Mouse (Mus musculus): ENCODE results near the gene Olfml2a. TPM values are rescaled to one million over a fixed set of nuclear protein-coding genes. Genes with fewer than 3 reads are reported as not detected.

Olfml2a gene
- polyA plus RNA-seq, 1 experiment, result 3.3 TPM

DNA sequence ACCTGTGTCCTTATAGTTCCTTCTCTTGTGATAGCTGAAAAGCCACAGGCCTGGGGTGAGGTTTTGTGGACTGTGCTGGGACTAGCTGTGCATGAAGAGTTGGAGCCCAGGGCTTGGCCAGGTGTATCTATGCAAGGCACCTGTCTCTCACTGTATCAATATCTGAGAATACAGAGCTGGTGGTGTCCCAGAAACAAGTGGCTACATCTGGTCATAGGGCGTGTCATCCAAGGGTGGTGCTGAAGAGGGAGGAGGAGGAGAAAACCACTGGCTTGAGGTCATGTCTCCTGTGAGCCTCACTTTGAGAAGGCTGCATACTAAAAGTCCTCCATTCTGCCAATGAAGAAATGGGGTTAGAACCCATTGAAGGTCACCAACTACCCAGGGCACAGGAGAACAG lies 6.2 kb downstream of the Olfml2a start:
- no peak for DNase-seq (ENCODE audit: low read depth)

DNA sequence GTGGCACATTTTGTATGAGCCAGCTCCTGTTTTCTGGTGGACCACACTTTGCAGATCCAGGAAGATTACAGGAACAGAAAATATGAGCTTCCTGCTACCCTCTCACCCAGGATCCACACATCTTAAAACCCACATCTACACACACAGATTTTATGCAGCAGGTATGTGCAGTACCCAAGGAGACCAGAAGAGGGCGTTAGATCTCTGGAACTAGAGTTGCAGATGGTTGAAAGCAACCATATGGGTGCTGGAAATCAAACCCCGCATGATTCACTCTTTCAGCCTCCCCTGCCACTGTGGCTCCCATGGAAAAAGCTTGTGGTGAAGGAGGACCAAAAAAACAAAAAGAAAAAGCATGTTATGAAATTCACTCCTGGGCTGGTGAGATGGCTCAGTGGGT lies 7.3 kb downstream of the Olfml2a start:
- DNase-seq (ENCODE audit: low read depth), result no peak

DNA sequence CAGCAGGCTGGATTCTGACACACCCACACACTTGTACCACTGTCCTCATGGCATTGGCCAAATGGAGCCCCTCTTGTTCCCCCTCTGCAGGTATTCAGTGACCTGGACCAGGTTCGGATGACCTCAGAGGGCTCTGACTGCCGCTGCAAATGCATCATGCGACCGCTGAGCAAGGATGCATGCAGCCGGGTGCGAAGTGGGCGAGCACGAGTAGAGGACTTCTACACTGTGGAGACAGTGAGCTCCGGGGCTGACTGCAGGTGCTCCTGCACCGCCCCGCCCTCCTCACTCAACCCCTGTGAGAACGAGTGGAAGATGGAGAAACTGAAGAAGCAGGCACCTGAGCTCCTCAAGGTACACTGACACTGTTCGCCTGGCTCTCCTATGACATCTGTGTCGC lies 9.6 kb downstream of the Olfml2a start:
- DNase-seq (ENCODE audit: low read depth), result no peak

DNA sequence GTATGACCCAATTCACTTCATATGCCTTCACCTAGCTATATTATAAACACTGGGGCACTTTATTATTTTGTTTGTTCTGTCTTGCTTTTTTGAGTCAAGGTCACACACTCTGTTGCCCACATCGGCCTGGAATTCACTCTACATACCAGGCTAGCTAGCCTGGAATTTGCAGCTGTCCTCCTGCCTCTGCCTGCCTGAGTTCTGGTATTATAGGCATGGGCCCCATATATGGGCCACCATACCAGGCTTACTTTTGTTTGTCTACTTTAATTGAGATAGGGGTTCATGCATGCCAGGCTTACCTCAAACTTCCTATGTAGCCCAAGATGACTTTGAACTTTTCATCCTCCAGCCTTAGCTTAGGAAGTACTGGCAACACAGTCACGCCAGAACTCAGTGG lies 10.1 kb downstream of the Olfml2a start:
- DNase-seq (ENCODE audit: low read depth), result no peak

DNA sequence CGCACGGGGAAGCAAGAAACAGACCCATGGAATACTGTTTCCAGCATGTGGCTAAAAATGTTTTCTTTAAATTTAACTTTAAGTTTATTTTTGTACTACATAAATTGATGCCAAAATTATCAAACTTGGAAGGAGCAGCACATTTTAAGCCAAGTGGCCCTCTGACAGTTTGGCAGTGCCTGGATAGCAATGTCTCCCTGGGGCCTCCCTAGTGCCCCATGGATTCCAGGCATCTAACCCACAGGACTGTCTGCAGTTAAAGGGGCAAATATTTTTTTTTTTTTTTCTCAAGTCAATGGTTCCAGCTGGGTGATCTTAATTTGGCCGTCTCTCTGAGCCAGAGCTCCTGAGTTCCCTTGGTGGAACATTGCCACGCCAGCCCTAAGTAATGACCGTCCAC lies 11.4 kb downstream of the Olfml2a start:
- DNase-seq (ENCODE audit: low read depth), result no peak

DNA sequence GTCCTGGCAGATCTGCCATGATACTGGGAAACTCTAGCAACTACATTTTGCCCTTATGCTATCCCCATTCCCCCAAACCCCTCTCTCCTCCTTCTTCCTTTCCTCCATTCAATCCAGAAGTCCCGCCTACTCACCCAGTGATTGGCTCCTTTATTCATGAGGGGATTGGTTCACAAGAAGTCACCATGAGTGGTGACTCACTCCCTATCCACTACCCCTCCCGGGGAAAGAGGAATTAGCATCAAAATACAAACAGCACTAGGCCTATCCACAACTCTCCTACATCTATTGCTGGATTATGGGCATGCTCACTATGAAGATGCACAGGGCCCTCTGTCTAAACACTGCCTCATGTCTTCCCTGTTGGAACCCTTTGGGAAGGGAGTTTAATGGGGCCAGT lies 12.2 kb downstream of the Olfml2a start:
- DNase-seq (ENCODE audit: low read depth), result no peak

DNA sequence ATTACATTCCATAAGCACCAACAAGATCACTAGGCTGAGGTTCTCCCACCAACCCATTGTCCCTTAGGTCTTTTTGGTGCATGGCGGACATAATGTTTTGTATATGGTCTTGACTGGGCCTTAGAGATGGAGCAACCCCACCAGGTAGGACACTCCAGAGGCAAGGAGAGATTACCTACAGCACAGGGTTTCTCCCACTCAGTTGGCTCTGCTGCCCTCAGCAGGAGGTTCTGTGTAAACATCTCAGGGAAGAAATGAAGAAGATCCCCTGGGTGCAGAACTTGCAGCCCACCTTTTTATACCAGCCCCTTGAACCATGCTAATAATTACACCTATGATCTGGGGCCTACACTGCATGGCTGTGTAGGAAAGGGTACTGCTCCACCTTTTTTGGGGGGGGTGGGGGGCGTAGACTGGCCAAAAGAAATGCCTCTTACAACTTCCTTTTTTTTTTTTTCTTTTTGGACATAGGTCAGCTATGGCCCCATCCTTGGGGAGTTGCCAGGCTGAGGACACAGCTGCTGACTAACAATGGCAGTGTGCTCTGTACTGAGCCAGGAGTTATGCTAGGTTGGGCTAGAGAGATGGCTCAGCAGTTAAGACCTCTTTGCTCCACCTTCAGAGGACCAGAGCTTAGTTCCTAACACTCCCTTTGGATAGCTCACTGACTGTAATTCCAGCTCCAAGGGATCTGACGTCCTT lies 12.8 kb downstream of the Olfml2a start:
- no peak for DNase-seq (ENCODE audit: low read depth)

DNA sequence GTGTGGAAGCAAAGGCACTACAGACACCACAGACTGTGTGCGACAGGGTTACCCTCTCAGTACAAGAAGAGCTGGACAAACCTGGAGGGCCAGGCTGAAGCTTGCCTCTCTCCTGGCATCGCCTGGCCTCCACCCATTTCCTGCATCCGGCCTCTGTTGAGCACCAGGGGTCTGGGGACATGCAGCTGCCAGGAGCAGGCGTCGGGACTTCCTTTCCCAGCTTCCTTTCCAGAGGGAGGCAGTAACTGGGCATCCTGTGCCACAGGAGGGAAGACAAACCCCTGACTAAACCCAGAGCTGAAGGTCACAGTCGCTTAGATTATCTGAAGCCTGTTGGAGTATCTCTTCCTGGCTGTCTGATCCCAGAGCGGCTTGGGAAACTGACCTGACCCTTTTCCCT lies 15.8 kb downstream of the Olfml2a start:
- no peak for DNase-seq (ENCODE audit: low read depth)

DNA sequence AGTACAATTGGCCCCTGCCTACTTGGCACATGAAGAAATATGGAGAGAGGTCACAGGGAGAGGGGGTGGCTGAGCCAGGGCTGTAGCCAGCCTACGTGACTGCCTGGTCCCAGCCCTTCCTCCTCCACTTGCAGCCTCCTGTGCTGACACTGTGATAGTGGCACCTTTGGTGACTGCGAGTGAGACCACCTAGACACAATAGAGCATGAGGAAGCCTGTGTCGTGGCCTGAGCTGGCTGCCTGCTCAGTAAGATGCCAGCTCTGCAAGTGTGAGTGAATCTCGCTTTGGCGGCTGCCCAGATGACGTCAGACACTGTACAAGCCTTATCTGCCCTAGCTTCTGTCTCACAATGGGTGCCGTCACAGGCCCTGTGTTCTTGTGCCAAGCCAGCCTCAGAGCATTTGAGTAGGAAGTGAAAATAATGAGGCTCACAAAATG lies 18.5 kb downstream of the Olfml2a start:
- DNase-seq (ENCODE audit: low read depth), result peak; percentile 79

DNA sequence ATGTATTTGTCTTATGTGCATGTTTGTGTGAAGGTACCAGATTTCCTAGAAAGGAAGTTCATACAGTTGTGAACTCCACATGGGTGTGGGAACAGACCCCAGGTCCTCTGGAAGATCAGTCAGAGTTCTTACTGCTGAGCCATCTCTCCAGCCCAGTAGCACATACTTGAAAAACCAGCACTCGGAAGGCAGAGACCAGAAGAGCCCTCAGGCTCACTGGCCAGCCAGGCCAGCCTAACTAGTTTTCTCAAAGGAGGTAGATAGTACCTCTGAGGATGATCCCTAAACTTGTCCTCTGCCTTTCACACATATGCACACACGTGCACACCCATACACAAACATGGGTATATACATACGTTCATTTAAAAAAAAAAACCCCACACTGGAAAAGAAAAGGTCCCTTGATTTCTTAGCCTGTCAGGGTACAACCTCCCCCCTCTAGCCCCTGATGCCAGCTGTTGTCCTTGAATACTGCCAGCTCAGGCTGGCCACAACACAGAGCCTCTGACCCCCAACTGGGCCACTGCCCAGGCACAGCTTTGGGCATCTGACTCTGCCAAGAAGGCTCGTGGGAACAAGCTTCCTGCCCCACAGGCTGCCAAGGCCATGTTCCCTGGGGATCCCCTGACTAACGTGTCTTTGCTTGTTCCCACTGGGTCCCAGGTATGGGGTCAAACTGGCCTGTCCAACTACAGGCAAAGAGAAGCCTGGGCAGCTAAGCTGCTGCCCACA lies 21.5 kb downstream of the Olfml2a start:
- peak; percentile 79 for DNase-seq (ENCODE audit: low read depth)

DNA sequence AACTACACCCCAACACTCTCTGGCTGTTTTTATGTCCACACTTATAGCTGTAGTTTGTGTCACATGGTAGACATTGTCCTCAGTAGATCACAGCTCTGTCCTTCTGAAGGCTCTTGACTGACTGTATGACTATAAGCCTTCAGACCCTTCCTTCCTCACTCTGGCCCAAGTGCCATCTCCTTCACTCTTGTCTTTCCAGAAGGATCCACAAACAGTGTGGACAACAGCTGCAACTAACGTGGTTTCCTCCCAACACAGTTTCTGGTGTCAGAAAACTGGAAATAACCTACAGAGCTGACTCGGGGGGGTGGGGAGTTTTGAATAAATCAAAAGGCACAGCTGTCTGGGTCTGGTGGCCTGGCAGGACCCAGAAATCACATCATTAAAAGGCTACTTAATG lies 24.3 kb downstream of the Olfml2a start:
- no peak for DNase-seq (ENCODE audit: low read depth)

DNA sequence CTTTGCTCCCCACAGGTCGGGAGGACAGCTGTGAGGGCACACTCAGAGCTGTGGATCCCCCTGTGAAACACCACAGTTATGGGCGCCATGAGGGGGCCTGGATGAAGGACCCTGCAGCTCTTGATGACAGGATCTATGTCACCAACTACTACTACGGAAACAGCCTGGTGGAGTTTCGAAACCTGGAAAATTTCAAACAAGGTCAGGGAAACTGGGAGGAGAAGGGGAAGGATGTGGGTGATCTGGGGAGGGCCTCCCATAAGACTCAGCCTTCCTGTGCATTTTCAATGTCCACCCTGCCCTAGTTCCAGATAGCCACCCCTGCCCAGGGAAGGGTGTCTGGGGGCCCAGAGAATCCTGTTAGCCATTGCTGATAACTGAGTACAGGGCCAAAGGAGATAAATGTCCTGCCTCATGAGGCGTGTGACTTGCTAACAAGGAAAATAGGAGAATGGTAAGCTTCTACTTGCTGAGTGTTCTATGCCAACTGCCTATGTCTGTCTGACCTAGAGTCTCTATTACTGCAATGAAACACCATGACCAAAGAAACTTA lies 26.0 kb downstream of the Olfml2a start:
- no peak for DNase-seq (ENCODE audit: low read depth)

DNA sequence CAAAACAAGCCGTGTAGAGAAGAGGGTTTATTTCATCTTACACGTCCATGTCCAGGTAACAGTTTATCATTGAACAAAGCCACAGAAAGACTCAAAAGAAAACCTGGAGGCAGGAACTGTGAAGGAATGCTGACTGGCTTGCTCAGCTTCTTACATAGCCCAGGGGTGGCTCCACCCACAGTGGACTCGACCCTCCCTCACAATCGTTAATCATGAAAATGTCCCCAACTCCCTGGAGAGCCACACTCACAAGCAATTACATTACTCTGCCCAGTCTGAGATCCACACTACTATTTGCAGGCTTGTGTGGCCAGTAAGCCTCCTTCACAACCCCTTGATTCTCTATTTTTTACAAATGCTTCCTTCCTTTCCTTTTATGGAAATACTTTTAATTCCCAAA lies 32.4 kb downstream of the Olfml2a start:
- DNase-seq (ENCODE audit: low read depth), result no peak

DNA sequence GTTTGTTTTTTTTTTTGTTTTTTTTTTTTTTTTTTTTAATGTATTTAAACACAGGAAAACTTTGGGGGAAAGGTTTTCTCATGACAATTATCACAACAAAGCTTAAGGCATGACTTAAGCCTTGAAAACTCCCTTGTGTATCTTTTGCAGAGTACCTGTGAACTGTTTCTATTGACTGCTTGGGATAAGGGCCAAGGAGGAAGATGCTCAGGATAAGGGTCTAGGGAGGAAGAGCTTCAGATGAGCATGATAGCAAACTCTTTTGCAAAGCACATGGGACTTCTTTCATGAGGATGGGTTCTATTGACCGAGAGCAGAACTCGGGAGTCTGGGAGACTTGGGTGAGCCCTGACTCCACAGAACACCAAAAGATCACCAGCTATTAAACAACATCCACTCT lies 37.9 kb downstream of the Olfml2a start:
- no peak for DNase-seq (ENCODE audit: low read depth)

DNA sequence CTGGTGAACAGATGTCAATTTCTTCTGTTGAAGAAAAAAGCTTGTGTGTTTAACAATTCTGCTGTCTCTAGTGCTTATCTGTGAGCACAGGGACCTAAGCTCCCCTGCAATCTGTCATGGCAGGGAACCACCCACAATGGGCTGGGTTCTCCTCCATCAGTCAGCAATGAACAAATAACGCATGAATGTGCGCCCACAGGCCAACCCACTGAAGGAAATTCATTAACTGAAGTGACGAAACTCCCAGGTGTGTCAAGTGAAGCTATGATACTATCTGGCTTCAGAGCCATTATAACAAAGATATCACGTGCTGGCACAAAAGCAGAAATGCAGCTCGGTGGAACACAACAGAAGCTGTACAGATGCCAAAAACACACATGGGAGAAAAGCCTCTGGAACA lies 38.3 kb downstream of the Olfml2a start:
- no peak for DNase-seq (ENCODE audit: low read depth)

DNA sequence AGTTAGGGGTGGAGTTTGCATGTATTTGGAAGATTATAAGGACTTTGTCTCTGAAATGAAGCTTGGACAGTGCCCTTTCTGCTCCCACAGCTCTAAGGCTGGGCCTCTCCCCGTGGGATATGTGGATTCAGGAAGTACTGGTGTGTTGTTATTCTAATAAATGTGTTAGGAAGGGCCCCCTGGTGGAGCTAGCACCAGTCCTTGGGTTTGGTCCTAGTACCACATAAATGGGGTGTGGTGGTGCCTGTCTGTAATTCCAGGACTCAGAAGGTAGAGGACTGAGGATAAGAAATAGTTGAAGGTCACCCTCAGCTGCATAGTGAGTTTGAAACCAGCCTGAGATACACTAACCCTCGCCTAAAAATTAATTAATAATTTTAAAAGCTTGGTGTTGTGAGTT lies 41.4 kb downstream of the Olfml2a start:
- no peak for DNase-seq (ENCODE audit: low read depth)

DNA sequence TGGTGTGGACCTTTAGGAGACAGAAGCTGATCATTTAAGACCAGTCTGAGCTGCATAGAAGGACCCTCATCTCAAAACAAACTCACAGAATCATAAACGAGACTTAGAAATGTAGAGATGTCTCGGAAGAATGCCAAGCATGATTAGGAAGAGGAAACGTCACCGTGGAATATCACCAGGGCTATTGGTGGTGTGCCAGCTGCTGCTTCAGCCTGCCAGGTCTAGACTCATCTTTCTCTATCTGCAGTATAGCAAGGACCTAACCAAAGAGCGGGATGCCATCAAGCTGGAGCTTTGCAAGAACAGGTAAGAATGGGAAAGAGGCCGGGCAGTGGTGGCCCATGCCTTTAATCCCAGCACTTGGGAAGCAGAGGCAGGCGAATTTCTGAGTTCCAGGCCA lies 41.9 kb downstream of the Olfml2a start:
- DNase-seq (ENCODE audit: low read depth), result no peak

DNA sequence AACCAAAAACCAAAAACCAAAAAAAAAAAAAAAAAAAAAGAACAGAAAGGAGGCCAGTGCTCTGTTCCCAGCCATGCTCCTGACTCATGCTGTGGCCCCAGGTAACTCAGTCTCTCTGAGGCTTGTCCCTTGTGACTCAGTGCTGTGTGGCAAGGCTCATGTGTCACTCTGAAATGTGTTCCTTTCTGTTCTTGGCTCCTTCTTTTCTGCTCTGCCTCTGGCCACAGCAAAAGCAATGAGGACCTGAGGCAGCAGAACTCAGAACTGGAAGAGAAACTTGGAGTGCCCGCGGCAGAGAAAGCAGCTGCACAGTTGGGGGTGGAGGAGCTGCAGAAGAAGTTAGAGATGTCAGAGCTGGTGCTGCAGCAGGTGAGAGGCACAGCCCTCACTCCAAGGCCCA lies 42.4 kb downstream of the Olfml2a start:
- DNase-seq (ENCODE audit: low read depth), result no peak

DNA sequence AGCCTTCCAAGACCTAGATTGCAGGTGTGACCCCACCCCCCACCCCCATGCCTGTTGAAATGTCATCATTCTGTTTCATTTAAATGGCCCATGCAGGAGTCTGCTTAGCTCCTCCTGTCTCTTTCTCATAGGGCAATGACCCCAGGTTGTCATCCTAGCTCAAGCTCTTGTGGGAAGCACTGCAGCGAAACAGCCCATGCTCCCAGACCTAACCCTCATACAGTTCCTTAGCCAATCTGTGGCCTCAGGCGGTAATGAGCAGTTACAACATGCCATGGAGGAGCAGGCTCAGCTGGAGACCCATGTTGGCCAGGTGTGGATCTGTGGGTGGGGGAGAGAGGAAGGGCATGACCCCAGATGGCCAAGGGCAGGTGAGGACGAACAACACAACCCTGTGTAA lies 43.4 kb downstream of the Olfml2a start:
- peak; percentile 97 for DNase-seq (ENCODE audit: low read depth)

DNA sequence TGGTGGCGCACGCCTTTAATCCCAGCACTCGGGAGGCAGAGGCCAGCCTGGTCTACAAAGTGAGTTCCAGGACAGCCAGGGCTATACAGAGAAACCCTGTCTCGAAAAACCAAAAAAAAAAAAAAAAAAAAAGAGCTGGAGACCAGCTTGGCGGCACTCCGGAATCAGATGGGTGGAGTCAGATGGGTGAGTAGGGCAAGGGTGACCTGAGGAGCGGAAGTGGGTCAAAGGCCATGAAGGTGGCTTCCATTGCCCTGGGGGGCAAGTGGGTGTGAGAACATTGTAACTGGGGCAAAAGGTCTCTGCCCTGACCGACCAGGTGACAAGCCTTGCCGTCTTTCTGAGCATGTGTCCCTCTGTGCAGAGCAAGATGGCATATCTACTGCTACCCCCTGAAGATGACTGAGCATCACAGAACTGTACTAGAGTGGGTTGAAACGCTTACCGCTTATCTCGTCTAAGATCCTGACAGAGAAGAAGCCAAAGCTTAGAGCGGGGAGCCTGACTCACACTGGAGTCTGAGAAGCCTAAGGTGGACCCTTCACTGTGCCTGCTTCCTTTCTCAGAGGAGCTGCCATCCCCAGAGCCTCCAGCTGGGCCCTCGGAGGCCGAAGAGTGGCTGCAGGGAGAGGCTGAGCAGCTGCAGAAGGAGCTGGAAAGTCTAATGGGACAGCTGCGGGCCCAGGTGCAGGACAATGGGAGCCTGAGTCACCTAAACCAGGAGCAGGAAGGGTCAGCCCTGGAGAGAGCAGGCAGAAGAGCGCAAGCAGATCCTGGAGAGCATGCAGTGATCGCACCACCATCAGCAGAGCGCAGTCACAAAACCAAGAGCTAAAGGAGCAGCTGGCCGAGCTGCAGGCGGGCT lies 44.4 kb downstream of the Olfml2a start:
- no peak for DNase-seq (ENCODE audit: low read depth)

DNA sequence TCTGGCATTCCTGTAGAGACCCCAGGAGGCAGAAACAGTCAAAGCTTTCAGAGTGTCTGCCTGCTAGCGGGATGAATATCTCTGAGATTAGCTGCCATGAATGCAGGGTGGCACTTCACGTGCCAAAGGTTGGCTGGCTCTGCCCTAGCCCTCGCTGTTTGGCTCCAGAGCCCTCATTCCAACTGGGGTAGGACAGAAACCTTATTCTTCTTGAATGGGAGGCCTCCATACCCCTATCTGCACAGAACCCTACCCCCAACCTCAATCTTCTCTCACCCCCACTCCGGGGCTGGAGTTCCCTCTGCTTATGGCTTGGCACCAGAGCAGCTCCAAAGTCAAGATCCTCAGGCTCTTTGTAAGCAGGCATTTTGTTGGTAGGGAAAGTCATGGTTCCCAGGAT lies 46.1 kb downstream of the Olfml2a start:
- DNase-seq (ENCODE audit: low read depth), result no peak

DNA sequence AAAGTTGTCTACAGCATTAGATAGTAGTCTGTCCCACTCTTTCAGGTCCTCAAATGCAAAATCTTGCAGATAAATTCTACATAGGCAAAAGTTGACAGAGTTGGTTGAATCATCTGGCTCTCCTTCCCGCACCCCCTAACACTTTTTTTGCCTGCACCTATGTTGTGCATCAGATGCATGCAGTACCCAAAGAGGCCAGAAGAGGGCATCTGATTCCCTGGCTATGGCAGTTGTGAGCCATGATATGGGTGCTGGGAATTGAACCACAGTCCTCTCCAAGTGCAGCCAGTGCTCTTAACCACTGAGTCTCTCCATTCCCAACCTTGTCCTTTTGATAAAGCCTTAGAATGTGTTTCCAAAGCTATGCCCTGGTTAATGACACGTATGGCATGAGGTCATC lies 51.7 kb downstream of the Olfml2a start:
- DNase-seq (ENCODE audit: low read depth), result no peak

Measured in gonadal fat pad, adult 2 months (tissue).